Mouse (Mus musculus) heart, postnatal 0 days (tissue): ENCODE results near the gene Wdr93. TPM values are rescaled to one million over a fixed set of nuclear protein-coding genes. Genes with fewer than 3 reads are reported as not detected.
A peak's percentile ranks its signal among the peaks of the same experiment; 100 is the strongest.
"Not testable (repeated sequence)": the region's sequence is repeated elsewhere in the genome, so short reads cannot be mapped to it uniquely, and the experiment has no call there.

ENCODE experiments used
- ATAC-seq: fragments of 200-750 bp; cut with Nextera tagmentation; 2 replicates; pipeline ENCODE4 v1.8.0; 2017; ENCODE audit warnings: low read depth, moderate number of reproducible peaks, moderate library complexity; ENCODE audit not compliant: insufficient read depth
- DNase-seq: peaks from one replicate; pipeline ENCODE4 v3.0.0-alpha.2; 2016; ENCODE audit warnings: low spot score
- H3K27ac ChIP-seq: fragments of 300-500 bp; sonication (generic); 2 replicates; pipeline ENCODE4 v1.5.1; 2014; ENCODE audit warnings: low read depth, mild to moderate bottlenecking
- H3K27me3 ChIP-seq: fragments of 300-500 bp; sonication (generic); 2 replicates; pipeline ENCODE4 v1.6.1; 2014; ENCODE audit warnings: low read length, mixed read lengths; ENCODE audit not compliant: control insufficient read depth, insufficient read depth
- H3K36me3 ChIP-seq: fragments of 300-500 bp; sonication (generic); replicated peaks from 2 replicates; pipeline ENCODE4 v1.6.1; 2014; ENCODE audit warnings: low read length, mixed read lengths; ENCODE audit not compliant: control insufficient read depth, insufficient read depth
- H3K4me1 ChIP-seq: fragments of 300-500 bp; sonication (generic); 2 replicates; pipeline ENCODE4 v1.6.1; 2014; ENCODE audit warnings: antibody characterized with exemption; ENCODE audit not compliant: control insufficient read depth, insufficient read depth
- H3K4me2 ChIP-seq: fragments of 300-500 bp; sonication (generic); 2 replicates; pipeline ENCODE4 v1.6.1; 2014; ENCODE audit warnings: low read depth, mild to moderate bottlenecking, low read length, moderate library complexity
- H3K4me3 ChIP-seq: fragments of 300-500 bp; sonication (generic); 2 replicates; pipeline ENCODE4 v1.5.1; 2014; ENCODE audit warnings: low read depth, low read length
- H3K9ac ChIP-seq: fragments of 300-500 bp; sonication (generic); replicated peaks from 2 replicates; pipeline ENCODE4 v1.6.1; 2014; ENCODE audit warnings: low read depth, low read length, mixed read lengths
- H3K9me3 ChIP-seq: fragments of 300-500 bp; sonication (generic); replicated peaks from 2 replicates; pipeline ENCODE4 v1.6.1; 2016; ENCODE audit warnings: low read length; ENCODE audit not compliant: control insufficient read depth
- CTCF ChIP-seq: IDR thresholded peaks from 2 replicates; pipeline ENCODE4 v1.5.1; 2016; ENCODE audit warnings: antibody characterized with exemption, control low read depth, low read depth
- EP300 ChIP-seq: IDR thresholded peaks from 2 replicates; pipeline ENCODE4 v1.6.1; 2016; ENCODE audit warnings: antibody characterized with exemption, low read depth
- WGBS: fragments of 180-500 bp; shearing (Covaris S2); extraction: QIAGEN DNeasy Blood & Tissue Kit; methylation state at CpG from one replicate; pipeline ENCODE4 v1.1.7; 2014; 5-methylcytosine and 5-hydroxymethylcytosine counted together
- polyA plus RNA-seq: library from polyadenylated mRNA; unstranded; fragments of >200 nt; fragmentation: Nextera tagmentation; extraction: Ambion mirVana; gene quantifications from 2 replicates; pipeline ENCODE4 v1.2.1, GENCODE M21; 2015
- total RNA-seq: library from RNA; depleted of rRNA; stranded (reverse); fragments of >200 nt; gene quantifications from 2 replicates; pipeline ENCODE4 v1.2.3, GENCODE M21; 2014; ENCODE audit warnings: low replicate concordance

The Wdr93 gene
- total and polyA plus RNA-seq, 2 experiments from 2014 or later, result not detected

DNA sequence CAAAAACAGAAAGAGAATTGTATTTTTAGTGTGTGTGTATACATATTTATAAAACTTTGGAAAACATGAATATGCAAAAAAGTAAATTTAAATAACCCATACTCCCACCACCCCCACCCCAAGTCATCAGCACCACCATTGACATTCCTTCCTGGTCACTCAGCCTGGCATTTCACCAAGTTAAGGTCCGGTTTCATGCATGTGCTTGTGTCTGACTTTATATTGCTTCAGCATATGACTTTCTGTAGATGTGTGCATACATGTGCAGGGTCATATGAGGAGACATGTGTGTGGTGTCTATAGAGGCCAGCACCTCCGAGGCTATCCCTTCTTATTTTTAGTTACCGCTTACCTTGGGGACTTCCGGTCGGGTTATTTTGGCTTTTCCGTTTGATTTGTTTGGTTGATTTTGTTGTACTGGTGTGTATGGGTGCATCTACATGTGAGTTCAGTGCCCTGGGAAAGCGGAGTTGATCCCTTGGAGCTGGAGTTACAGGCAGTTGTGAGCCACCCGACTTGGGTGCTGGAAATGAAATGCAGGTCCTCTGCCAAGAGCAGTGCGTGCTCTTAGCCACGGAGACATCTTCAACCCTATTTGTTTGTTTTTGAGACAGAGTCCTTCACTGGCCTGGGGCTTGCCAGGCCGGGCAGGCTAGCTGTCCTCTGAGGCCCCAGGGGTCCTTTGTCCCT lies 39.0 kb downstream of the Wdr93 start:
- no peak overlapping the region for H3K9ac ChIP-seq
- H3K9me3 ChIP-seq, result no peaks in the 10 kb centered on the region
- H3K4me2 ChIP-seq, result no peak overlapping the region
- H3K27me3 ChIP-seq, result 0 out of 2 replicates have a peak, but pooled peaks cover 4% of the 10 kb centered on the region
- H3K27ac ChIP-seq, result no peak overlapping the region
- no peaks in the 10 kb centered on the region for H3K36me3 ChIP-seq
- DNase-seq (no peak), ATAC-seq (no peak)
- no peak for TF ChIP-seq EP300
- TF ChIP-seq CTCF, result no peak
- no peak overlapping the region for H3K4me3 ChIP-seq
- 0 out of 2 replicates have a peak, but pooled peaks cover 6% of the 10 kb centered on the region for H3K4me1 ChIP-seq
- 75% methylated on average over 11 of the region's 11 CpGs for WGBS

DNA sequence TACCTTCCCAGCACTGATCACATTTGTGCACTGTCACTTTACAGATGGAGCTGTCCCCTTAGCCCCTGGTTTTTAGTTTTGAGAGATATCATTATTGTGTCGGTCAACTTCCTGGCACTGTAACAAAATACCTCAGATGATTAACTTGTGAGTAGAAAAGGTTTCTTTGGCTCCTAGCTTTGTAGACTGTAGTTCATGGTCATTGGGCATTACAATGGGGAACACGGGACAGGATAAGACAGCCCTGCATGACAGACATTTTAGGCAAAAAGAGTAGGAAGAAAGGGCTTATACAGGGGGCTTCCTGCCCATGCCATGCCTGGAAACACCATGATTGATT lies 39.5 kb downstream of the Wdr93 start:
- ATAC-seq (no peak), DNase-seq (no peak)
- Histone ChIP-seq H3K27ac (no peak overlapping the region), H3K4me3 (no peak overlapping the region), H3K4me2 (no peak overlapping the region), H3K36me3 (no peaks in the 10 kb centered on the region), H3K9me3 (no peaks in the 10 kb centered on the region), H3K9ac (no peak overlapping the region), H3K27me3 (0 out of 2 replicates have a peak, but pooled peaks cover 8% of the 10 kb centered on the region), H3K4me1 (0 out of 2 replicates have a peak, but pooled peaks cover 6% of the 10 kb centered on the region)
- TF ChIP-seq CTCF, result no peak
- TF ChIP-seq EP300, result no peak
- 63% methylated on average over 2 of the region's 2 CpGs for WGBS

DNA sequence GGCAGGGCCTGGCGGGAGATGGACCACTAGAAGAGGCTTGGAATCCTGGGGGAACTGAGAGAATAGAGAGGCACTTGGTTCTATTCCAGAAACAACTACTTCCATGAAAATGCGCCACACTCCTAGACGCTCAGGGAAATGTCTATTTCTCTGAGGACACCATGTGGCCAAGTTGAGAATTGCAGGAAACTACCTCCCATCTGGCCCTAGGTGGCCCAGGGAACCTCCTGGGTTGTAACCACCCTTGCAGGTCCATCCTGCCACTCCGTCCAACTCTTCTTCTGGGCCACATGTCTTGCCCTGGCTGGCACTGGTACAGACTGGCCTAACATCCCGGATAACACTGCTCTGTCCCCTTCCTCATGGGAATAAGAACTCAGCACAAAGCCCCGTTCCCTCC lies 43.3 kb downstream of the Wdr93 start:
- peak; percentile 71 for TF ChIP-seq CTCF
- no peak for TF ChIP-seq EP300

DNA sequence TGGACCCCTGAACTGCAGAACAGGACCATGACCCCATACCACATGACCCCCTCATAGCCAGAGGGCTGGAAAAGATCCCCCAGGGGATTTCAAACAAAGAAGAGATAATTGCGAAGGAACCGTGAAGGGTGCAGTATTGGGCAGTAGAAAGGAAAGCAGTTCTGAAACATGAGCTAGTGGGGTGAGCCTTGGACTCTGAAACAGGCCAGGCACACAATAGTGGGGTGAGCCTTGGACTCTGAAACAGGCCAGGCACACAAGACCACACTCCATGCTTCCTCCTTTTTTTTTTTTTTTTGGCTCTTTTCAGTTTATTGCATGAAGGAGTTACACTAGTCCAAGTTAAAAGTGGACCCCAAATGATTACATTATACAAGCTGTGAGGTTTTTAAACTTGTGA lies 46.8 kb downstream of the Wdr93 start:
- not testable (repeated sequence) for H3K9ac ChIP-seq, H3K4me3 ChIP-seq, H3K4me2 ChIP-seq, H3K36me3 ChIP-seq, ATAC-seq, H3K27ac ChIP-seq, H3K4me1 ChIP-seq, DNase-seq, H3K9me3 ChIP-seq
- WGBS, result 38% methylated on average over 2 of the region's 2 CpGs
- H3K27me3 ChIP-seq, result peaks cover 52% of the 10 kb centered on the region

More for the DNA sequence above, 43.3 kb downstream of the Wdr93 start:
- ATAC-seq (peak; percentile 59), DNase-seq (peak; percentile 68)
- Histone ChIP-seq H3K4me3 (no peak overlapping the region), H3K4me2 (no peak overlapping the region), H3K27ac (no peak overlapping the region), H3K9ac (no peak overlapping the region), H3K4me1 (no peaks in the 10 kb centered on the region), H3K9me3 (no peaks in the 10 kb centered on the region), H3K27me3 (peaks cover 19% of the 10 kb centered on the region), H3K36me3 (no peaks in the 10 kb centered on the region)
- 16% methylated on average over 6 of the region's 6 CpGs for WGBS

DNA sequence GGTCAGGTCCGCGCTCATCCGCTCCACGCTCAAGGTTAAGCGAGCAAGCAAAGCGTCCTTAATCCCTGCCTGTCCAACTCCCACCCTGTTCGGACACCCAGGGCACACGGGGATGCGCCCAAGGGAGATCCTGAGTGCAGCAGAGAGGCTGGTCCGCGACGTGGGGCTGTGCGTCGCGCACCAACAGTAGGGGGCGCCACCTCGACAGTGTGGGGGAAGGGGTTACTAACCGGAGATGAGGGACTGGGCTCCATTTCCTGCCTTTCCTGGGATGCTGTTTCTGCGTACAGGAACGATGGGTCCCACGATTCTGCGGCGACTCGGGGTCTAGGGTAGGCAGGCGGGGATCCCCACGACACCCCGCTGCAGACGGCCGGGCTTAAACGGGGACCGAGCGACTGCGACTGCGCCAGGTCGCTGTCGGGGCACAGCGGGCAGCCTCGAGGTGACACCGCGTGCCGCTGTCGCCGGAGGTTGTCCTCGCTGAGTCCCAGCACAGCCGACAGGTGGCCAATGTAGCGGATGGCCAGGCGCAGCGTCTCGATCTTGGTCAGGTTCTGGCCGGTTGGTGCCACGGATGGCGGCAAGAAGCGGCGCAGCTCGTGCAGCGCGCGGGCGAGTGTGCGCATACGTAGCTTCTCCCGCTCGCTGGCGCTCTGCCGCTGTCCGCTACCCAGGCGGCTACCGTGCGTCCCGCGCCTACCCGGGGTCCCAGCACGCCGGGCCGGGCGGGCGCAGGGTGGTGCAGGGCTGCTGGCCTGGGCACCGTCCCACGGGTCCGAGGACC lies 49.9 kb downstream of the Wdr93 start:
- Histone ChIP-seq H3K36me3 (no peaks in the 10 kb centered on the region), H3K27me3 (peaks cover 49% of the 10 kb centered on the region), H3K4me3 (peak overlapping the region; percentile 42), H3K27ac (no peak overlapping the region), H3K4me2 (peak overlapping the region; percentile 55), H3K4me1 (peaks cover 8% of the 10 kb centered on the region; the same call in 1 of the 2 replicates), H3K9me3 (no peaks in the 10 kb centered on the region), H3K9ac (no peak overlapping the region; the same call in 1 of the 2 replicates)
- peak; percentile 42 for ATAC-seq
- peak; percentile 31 for DNase-seq
- WGBS, result 1% methylated on average over 79 of the region's 80 CpGs
- TF ChIP-seq EP300, result no peak
- peak; percentile 39 for TF ChIP-seq CTCF
